Mouse (Mus musculus) embryonic facial prominence, embryonic 12.5 days (tissue): ENCODE measurements at regions not wholly inside any gene's neighbourhood (a gene's known extent, or its start where the extent isn't known, plus 50 kb on each side); places are given as distances from the start of the nearest gene placed in this dataset.

Experiments
- ATAC-seq: fragments of 200-750 bp; cut with Nextera tagmentation; 2 replicates; pipeline ENCODE4 v1.8.0; 2017; ENCODE audit not compliant: insufficient number of reproducible peaks, insufficient read depth, low FRiP score, low TSS enrichment
- H3K27ac ChIP-seq: fragments of 300-500 bp; sonication (generic); 2 replicates; pipeline ENCODE4 v1.5.1; 2016; ENCODE audit warnings: mild to moderate bottlenecking
- H3K27me3 ChIP-seq: fragments of 300-500 bp; sonication (generic); 2 replicates; pipeline ENCODE4 v1.6.1; 2016; ENCODE audit warnings: mild to moderate bottlenecking, moderate library complexity
- H3K36me3 ChIP-seq: fragments of 300-500 bp; sonication (generic); 2 replicates; pipeline ENCODE4 v1.6.1; 2016; ENCODE audit warnings: mild to moderate bottlenecking
- H3K4me1 ChIP-seq: fragments of 300-500 bp; sonication (generic); 2 replicates; pipeline ENCODE4 v1.6.1; 2016
- H3K4me2 ChIP-seq: fragments of 300-500 bp; sonication (generic); replicated peaks from 2 replicates; pipeline ENCODE4 v1.6.1; 2016; ENCODE audit warnings: mild to moderate bottlenecking, moderate library complexity
- H3K4me3 ChIP-seq: fragments of 300-500 bp; sonication (generic); 2 replicates; pipeline ENCODE4 v1.5.1; 2016; ENCODE audit warnings: mild to moderate bottlenecking
- H3K9ac ChIP-seq: fragments of 300-500 bp; sonication (generic); 2 replicates; pipeline ENCODE4 v1.6.1; 2016; ENCODE audit warnings: mild to moderate bottlenecking, moderate library complexity
- H3K9me3 ChIP-seq: fragments of 300-500 bp; sonication (generic); 2 replicates; pipeline ENCODE4 v1.6.1; 2016; ENCODE audit warnings: mild to moderate bottlenecking, moderate library complexity
- WGBS: fragments of 180-500 bp; shearing (Covaris S2); methylation state at CpG from one replicate; pipeline ENCODE4 v1.1.7; 2016; 5-methylcytosine and 5-hydroxymethylcytosine counted together

DNA sequence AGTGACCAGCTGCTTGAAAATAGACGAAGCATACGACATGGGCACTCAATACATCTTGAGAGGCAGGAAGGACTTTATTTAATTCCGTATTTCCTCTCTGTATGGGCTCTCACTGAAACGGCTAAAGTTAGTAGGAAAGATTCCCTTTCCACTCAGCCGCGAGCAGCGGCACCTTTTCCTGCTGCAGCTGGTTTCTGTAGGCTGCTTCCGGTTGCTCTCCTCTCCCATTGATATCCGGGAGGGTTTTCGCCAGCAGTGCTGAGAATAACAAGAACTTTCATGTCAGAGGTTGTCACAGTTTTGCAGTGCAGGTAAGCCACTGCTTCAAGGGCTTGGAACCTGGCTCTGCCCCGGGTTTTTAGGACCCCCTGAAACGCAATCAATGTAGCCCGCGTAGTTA, 153.1 kb upstream of the Satb1 start:
- 65% methylated on average over 14 of the region's 14 CpGs for WGBS
- Histone ChIP-seq H3K27ac (no peak overlapping the region), H3K9ac (no peak overlapping the region), H3K27me3 (no peaks in the 10 kb centered on the region), H3K36me3 (no peaks in the 10 kb centered on the region), H3K4me3 (no peak overlapping the region), H3K9me3 (no peaks in the 10 kb centered on the region), H3K4me2 (no peak overlapping the region), H3K4me1 (no peaks in the 10 kb centered on the region)
- ATAC-seq = no peak

DNA sequence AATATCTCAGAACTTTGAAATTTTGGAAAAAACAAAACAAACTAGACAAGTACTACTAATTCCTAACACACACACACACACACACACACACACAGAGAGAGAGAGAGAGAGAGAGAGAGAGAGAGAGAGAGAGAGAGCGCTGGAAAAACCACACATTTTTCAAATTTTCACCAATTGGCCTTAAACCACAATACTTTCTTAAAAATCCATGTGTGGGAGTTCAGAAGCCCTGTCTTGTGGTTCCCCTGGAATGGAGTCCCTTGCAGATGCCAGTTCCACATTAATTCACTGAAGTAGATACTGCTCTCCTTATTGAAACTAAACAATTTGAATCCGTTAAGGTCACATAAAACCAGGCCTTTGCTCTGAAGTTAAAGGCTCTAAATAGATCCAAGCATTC, 146.0 kb upstream of the Satb1 start:
- H3K27ac ChIP-seq = no peak overlapping the region
- H3K9me3 ChIP-seq = no peaks in the 10 kb centered on the region
- no peaks in the 10 kb centered on the region for H3K27me3 ChIP-seq
- no peak overlapping the region for H3K4me2 ChIP-seq
- H3K4me1 ChIP-seq = no peaks in the 10 kb centered on the region
- H3K9ac ChIP-seq = no peak overlapping the region
- ATAC-seq = 0 out of 2 replicates have a peak, but pooled peaks have one; percentile 6
- no peak overlapping the region for H3K4me3 ChIP-seq
- 71% methylated on average over 2 of the region's 2 CpGs for WGBS
- H3K36me3 ChIP-seq = no peaks in the 10 kb centered on the region

DNA sequence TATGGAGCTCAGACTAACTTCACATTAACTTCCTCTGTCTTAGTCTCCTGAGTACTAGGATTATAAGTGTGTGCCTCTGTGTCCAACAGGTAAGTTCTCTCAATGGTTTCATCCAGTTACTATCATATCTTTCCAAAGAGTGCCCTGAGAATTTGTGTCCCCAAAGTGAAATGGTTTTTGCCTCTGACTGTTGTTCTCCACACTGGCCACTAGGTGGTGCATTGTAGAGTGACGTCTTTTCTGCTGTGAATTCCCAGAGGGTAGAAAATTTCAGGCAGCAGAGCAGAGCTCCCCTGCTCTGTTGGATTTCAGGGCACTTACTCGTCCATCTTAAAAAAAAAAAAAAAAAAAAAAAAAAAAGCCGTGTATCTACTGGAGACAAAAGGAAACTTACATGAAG, 138.4 kb upstream of the Satb1 start:
- no peak for ATAC-seq
- Histone ChIP-seq H3K4me1 (no peaks in the 10 kb centered on the region), H3K9ac (no peak overlapping the region), H3K27me3 (no peaks in the 10 kb centered on the region), H3K4me2 (no peak overlapping the region), H3K9me3 (no peaks in the 10 kb centered on the region), H3K27ac (no peak overlapping the region), H3K36me3 (no peaks in the 10 kb centered on the region), H3K4me3 (no peak overlapping the region)
- 45% methylated on average over 3 of the region's 3 CpGs for WGBS

DNA sequence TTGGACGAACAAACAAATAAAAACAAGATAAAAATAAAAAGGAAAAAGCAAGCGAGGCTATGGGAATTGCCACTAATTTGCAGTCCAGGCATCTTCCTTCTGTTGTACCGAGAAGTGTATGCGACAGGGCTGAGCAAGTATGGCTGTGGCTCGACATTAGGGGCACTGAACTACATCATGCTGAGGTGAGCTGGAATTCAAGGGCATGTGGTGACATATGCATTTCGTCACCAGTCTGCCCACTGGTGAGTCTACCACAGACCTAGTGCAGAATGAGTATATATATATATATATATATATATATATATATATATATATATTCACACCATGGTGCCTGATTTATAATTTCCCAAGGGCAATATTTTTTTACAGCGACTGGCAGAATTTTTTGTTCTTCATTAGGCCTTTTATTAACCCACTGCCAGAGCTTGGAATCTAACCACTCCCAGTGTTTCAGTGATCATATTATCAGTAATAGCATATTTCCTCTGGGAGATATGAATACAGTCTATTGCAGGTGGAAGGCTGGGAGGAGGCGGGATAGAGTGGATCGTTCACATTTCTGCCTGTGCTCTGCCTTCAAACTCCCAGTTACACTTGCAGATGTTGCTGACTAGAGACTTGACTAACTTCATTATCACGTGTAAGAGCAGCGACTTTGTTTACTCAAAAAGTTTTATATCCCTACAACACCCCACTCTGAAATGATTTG, 133.6 kb upstream of the Satb1 start:
- no peaks in the 10 kb centered on the region for H3K4me1 ChIP-seq
- WGBS = 80% methylated on average over 11 of the region's 11 CpGs
- no peaks in the 10 kb centered on the region for H3K27me3 ChIP-seq
- H3K4me2 ChIP-seq = no peak overlapping the region
- H3K4me3 ChIP-seq = no peak overlapping the region
- no peaks in the 10 kb centered on the region for H3K9me3 ChIP-seq
- no peaks in the 10 kb centered on the region for H3K36me3 ChIP-seq
- H3K9ac ChIP-seq = no peak overlapping the region
- ATAC-seq = no peak
- no peak overlapping the region for H3K27ac ChIP-seq

DNA sequence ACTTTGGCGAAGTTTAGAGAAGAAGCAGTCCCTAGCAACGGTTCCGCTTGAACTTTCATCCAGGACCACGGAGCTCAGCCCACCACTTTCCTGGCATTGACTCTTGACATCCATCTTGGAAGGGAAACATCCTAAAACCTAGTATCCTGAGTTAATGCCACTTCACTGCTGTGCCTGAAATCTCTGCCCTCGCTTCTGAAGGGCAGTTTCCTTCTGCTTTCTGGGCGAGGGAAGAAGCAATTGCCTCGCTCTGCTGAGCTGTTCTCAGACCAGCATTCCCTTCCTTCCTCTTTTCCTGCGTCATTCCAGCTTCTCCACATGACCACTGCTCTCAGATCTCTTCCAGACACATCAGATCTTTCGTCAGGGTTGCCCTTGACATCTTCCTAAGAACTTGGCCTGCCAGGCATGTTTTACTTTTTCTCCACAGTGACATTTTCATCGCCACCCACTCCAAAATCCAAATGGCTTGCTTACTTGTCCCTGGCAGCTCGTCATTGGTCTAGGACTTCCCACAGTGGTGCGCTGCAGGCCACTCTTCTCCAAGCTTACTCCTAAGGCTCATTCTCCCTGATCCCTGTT, 129.5 kb upstream of the Satb1 start:
- ATAC-seq = no peak
- Histone ChIP-seq H3K9me3 (no peaks in the 10 kb centered on the region), H3K27me3 (no peaks in the 10 kb centered on the region), H3K4me3 (no peak overlapping the region), H3K4me1 (no peaks in the 10 kb centered on the region), H3K4me2 (no peak overlapping the region), H3K27ac (no peak overlapping the region), H3K9ac (no peak overlapping the region), H3K36me3 (no peaks in the 10 kb centered on the region)
- 71% methylated on average over 12 of the region's 12 CpGs for WGBS

DNA sequence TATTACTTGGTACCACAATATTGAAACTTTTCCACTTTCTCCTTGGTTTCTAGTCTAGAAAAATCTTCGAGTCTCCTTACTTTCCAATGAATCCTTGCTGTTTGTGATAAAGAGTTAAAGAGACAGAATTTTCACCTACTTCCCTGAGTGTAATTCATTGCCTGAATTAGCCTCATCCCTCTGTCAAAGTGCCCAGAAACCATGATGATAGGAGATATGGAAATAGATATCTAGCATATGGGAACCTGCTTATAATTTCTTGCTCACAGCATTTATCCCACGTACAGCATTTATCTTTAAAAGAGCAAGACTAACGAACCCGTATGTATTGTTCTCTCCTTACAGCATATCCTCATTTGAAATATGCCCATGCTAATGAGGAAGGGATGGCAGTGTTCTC, 128.2 kb upstream of the Satb1 start:
- 87% methylated on average over 4 of the region's 4 CpGs for WGBS
- no peak for ATAC-seq

DNA sequence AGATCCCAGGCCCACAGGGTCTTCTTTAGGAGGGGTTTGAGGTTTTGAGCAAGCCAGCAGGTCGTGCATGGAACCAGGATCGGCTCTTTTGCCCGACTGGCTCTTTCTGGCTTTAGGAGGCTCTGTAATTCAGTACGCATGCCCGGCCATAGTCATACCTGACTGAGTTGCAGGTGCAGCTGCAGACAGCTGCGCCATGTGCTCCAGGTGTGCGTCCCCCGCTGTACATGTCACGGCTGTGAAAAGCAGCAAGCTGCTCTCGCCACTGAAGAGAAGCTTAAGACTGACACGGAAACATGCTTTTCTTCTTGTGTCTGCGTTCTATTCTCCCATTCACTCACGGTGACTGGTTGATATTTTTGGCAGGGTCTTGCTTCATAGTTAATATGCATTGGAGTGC, 123.2 kb upstream of the Satb1 start:
- H3K27ac ChIP-seq = no peak overlapping the region
- ATAC-seq = no peak
- H3K27me3 ChIP-seq = no peaks in the 10 kb centered on the region
- no peak overlapping the region for H3K4me3 ChIP-seq
- H3K4me1 ChIP-seq = no peaks in the 10 kb centered on the region
- H3K9ac ChIP-seq = no peak overlapping the region
- WGBS = 89% methylated on average over 13 of the region's 13 CpGs
- H3K4me2 ChIP-seq = no peak overlapping the region
- no peaks in the 10 kb centered on the region for H3K36me3 ChIP-seq
- H3K9me3 ChIP-seq = no peaks in the 10 kb centered on the region

More for the DNA sequence above, 128.2 kb upstream of the Satb1 start:
- H3K4me1 ChIP-seq = no peaks in the 10 kb centered on the region
- no peaks in the 10 kb centered on the region for H3K27me3 ChIP-seq
- no peaks in the 10 kb centered on the region for H3K9me3 ChIP-seq
- H3K36me3 ChIP-seq = no peaks in the 10 kb centered on the region
- H3K4me2 ChIP-seq = no peak overlapping the region
- H3K9ac ChIP-seq = no peak overlapping the region
- no peak overlapping the region for H3K27ac ChIP-seq
- H3K4me3 ChIP-seq = no peak overlapping the region

DNA sequence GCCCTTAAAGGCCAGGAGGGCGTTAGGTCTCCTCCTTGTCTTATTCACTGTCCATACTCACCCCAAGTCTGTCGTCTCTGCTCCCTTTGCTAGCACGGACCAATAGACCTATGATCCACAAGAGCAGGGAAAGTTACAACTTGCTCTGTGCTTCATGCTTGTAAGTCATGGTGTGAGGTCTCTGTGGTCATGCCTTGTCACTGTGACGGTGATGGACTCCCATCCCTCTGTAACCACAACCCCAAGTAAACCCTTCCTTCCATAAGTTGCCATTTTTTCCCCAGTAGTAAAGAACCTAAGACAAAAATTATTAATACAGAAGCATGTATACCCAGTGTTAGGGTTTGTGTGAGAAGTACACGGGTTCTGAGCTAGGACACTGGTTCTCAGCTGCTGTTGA, 104.6 kb upstream of the Satb1 start:
- Histone ChIP-seq H3K27ac (no peak overlapping the region), H3K27me3 (no peaks in the 10 kb centered on the region), H3K4me1 (no peaks in the 10 kb centered on the region), H3K4me3 (no peak overlapping the region), H3K4me2 (no peak overlapping the region), H3K9me3 (no peaks in the 10 kb centered on the region), H3K36me3 (no peaks in the 10 kb centered on the region), H3K9ac (no peak overlapping the region)
- no peak for ATAC-seq
- 81% methylated on average over 5 of the region's 5 CpGs for WGBS

DNA sequence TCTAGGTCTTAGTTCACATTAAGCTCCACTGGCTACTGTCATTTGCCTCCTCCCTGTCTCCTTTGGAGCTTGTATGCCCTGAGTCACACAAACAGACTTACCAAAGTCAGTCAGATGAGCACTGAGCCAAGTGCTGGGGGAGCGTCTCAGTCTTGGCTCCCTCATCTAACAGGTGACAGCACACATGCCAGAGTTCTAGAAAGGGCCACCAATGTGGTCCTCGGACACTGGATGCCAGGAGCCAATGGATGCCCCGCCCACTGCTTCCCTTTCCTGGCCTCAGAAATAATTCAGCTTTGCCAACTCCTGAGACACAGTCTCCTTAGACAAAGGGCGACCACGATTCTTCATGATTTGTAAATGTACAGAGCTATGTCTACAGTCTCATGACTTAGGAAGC, 103.0 kb upstream of the Satb1 start:
- no peak for ATAC-seq
- no peak overlapping the region for H3K4me3 ChIP-seq
- no peak overlapping the region for H3K4me2 ChIP-seq
- no peaks in the 10 kb centered on the region for H3K4me1 ChIP-seq
- 86% methylated on average over 5 of the region's 5 CpGs for WGBS
- H3K9ac ChIP-seq = no peak overlapping the region
- no peaks in the 10 kb centered on the region for H3K27me3 ChIP-seq
- H3K27ac ChIP-seq = no peak overlapping the region
- H3K9me3 ChIP-seq = no peaks in the 10 kb centered on the region
- H3K36me3 ChIP-seq = no peaks in the 10 kb centered on the region

DNA sequence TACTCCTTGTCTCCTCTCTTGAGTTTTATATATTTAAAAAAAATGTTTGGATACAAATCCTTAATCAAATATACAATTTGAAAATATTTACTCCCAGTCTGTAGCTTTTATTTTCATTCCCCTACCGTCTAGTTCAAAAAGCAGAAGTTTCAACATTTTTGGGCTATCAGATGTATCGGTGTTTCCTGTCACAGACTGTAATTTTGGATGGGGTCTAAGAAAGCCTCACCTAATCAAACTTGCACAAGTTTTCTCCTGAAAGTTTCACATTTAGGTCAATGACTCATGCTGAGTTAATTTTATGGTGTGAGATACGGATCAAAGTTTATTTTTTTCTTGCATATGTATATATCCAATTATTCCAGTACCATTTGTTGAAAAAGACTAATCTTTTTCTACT, 93.3 kb upstream of the Satb1 start:
- Histone ChIP-seq H3K9me3 (no peaks in the 10 kb centered on the region), H3K27ac (no peak overlapping the region), H3K27me3 (no peaks in the 10 kb centered on the region), H3K36me3 (no peaks in the 10 kb centered on the region), H3K4me3 (no peak overlapping the region), H3K9ac (no peak overlapping the region), H3K4me1 (no peaks in the 10 kb centered on the region), H3K4me2 (no peak overlapping the region)
- ATAC-seq = no peak
- WGBS = 78% methylated on average over 3 of the region's 3 CpGs

DNA sequence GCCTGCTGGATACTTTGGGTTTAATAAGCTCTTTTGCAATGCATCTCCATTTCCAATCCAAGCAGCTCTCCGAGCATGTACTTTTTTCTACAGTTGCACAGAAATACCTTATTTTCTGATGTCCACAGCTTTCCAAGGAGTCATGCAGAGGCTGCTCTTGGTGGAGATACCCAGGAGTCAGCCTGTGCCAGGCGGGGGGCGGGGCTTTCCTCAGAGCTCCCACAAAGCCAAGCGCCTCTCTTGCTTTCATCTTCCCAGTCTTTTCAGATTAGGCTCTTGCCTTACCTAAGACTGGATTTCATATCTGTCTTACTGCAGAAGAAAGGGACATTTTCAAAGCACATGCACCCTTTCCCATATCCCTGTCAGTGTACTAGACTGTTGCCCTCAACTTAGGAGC, 73.9 kb upstream of the Satb1 start:
- no peak overlapping the region for H3K4me2 ChIP-seq
- WGBS = 71% methylated on average over 4 of the region's 4 CpGs
- H3K27ac ChIP-seq = no peak overlapping the region
- no peaks in the 10 kb centered on the region for H3K4me1 ChIP-seq
- no peak overlapping the region for H3K9ac ChIP-seq
- H3K27me3 ChIP-seq = no peaks in the 10 kb centered on the region
- H3K9me3 ChIP-seq = no peaks in the 10 kb centered on the region
- ATAC-seq = no peak
- no peaks in the 10 kb centered on the region for H3K36me3 ChIP-seq
- H3K4me3 ChIP-seq = no peak overlapping the region

DNA sequence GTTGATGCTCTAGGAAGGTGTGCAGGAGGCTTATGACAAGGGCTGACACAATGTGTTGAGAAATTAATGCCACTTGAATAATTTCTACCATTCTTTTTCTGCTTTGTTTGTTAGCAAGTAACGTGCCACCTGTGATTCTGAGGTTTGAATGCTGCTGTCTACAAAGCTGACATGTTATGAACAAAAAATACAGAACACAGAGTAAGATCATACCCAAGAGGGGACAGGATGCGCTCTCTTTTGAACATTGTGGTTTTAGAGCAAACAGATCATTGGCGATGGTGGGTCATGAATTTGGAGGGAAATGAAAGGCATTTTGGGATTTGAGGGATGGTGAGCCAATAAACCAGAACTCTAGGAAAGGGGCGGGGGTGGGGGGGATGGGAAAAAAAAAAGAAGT, 73.3 kb upstream of the Satb1 start:
- 80% methylated on average over 4 of the region's 4 CpGs for WGBS
- no peak overlapping the region for H3K9ac ChIP-seq
- ATAC-seq = no peak
- H3K27me3 ChIP-seq = no peaks in the 10 kb centered on the region
- H3K9me3 ChIP-seq = no peaks in the 10 kb centered on the region
- no peak overlapping the region for H3K4me3 ChIP-seq
- no peak overlapping the region for H3K4me2 ChIP-seq
- H3K27ac ChIP-seq = no peak overlapping the region
- H3K4me1 ChIP-seq = no peaks in the 10 kb centered on the region
- H3K36me3 ChIP-seq = no peaks in the 10 kb centered on the region
